Comparison of ENCODE assay signal across 9 mouse cellular contexts in genomic region chr15:84772191-84773111, GRCm38 (mm10). TPM values are rescaled to one million over a fixed set of nuclear protein-coding genes. Genes with fewer than 3 reads are reported as not detected.
DNase-seq lines count a peak whose midpoint lies in the region; ATAC-seq and TF ChIP-seq lines count a peak whose summit lies in the region.
"Had no signal": no experiment of that assay in that cellular context is flagged by ENCODE, and none has a peak within 500 bp of the region (broad histone marks: within the 10 kb centered on the region; RNA-seq: fewer than 3 reads in every experiment).

No protein-coding gene starts in this region.

- H3K27ac ChIP-seq in liver, embryonic 14.5 days = no peak overlapping the region
- no peak overlapping the region for H3K27ac ChIP-seq in liver, embryonic 12.5 days

- WGBS in liver, embryonic 14.5 days (ENCODE audit: insufficient replicate concordance) = 65% methylated on average over 21 of the region's 21 CpGs
- 73% methylated on average over 21 of the region's 21 CpGs for WGBS in liver, embryonic 12.5 days (ENCODE audit: insufficient replicate concordance)

- ATAC-seq in liver, embryonic 14.5 days (ENCODE audit: insufficient read depth) = no peak
- no peak for ATAC-seq in liver, embryonic 12.5 days

- peak; percentile 74 for DNase-seq in adrenal gland, adult 2 months
- DNase-seq in adrenal gland, adult 8-10 months = no peak
- no peak for DNase-seq in liver, embryonic 14.5 days (ENCODE audit: low read depth in 3 of 3, low spot score in 3 of 3)
- peak; percentile 40 for DNase-seq in cerebellum, adult 18-20 months
- DNase-seq in retina, postnatal 7 days (ENCODE audit: low read depth, low spot score) = peak; percentile 25
- no peak for DNase-seq in yolk sac, embryonic 10.5 days (ENCODE audit: low spot score)
- DNase-seq in thymus, postnatal 4 days = no peak

- no peaks in the 10 kb centered on the region for H3K9me3 ChIP-seq in liver, embryonic 14.5 days (ENCODE audit: control insufficient read depth, low read length)
- no peaks in the 10 kb centered on the region for H3K9me3 ChIP-seq in liver, embryonic 12.5 days (replicated peaks)

- no peak for TF ChIP-seq EP300 in liver, embryonic 14.5 days (IDR thresholded peaks at IDR 0.05; ENCODE audit: low read depth)

- H3K4me3 ChIP-seq in liver, embryonic 14.5 days (ENCODE audit: insufficient read depth in 1 of 2, low read depth in 2 of 2, low read length in 2 of 2) = no peak overlapping the region
- H3K4me3 ChIP-seq in liver, embryonic 12.5 days = no peak overlapping the region

- no peaks in the 10 kb centered on the region for H3K27me3 ChIP-seq in liver, embryonic 14.5 days (ENCODE audit: control insufficient read depth, insufficient read depth, low read length)
- H3K27me3 ChIP-seq in liver, embryonic 12.5 days (replicated peaks) = no peaks in the 10 kb centered on the region

- no peaks in the 10 kb centered on the region for H3K4me1 ChIP-seq in liver, embryonic 14.5 days (replicated peaks; ENCODE audit: control insufficient read depth in 2 of 2, insufficient read depth in 2 of 2, low read length in 1 of 2)
- H3K4me1 ChIP-seq in liver, embryonic 12.5 days = no peaks in the 10 kb centered on the region

- TF ChIP-seq CTCF in liver, embryonic 14.5 days (IDR thresholded peaks at IDR 0.05; ENCODE audit: low read depth) = peak; percentile 55

- H3K36me3 ChIP-seq in liver, embryonic 14.5 days (replicated peaks; ENCODE audit: control insufficient read depth, insufficient read depth, low read depth) = no peaks in the 10 kb centered on the region
- H3K36me3 ChIP-seq in liver, embryonic 12.5 days = no peaks in the 10 kb centered on the region

- H3K9ac ChIP-seq in liver, embryonic 14.5 days (replicated peaks) = no peak overlapping the region
- H3K9ac ChIP-seq in liver, embryonic 12.5 days = no peak overlapping the region

- H3K4me2 ChIP-seq in liver, embryonic 14.5 days (ENCODE audit: low read depth) = no peak overlapping the region
- H3K4me2 ChIP-seq in liver, embryonic 12.5 days = no peak overlapping the region

RNA-seq across cellular contexts. Expression of gene Arhgap8, which starts 52.6 kb away (rescaled TPM):
- total RNA-seq in adrenal gland, adult 2 months (2021) = under 1 TPM; 0.43 to 0.93 TPM
- 0.90 and 1.00 TPM in 2 replicates for polyA plus RNA-seq in adrenal gland, adult 2 months (2012; rRNA removed)
- 1 to 10 TPM in 3 of 4 experiments, under 1 TPM in 1; 0.64 to 2.6 (median 1.9) TPM for total RNA-seq in adrenal gland, adult 8-10 months (2022)
- 0.29 and 0.36 TPM in 2 replicates for polyA plus RNA-seq in liver, embryonic 14.5 days (2012; rRNA removed)
- polyA plus RNA-seq in liver, embryonic 14.5 days (2014; fragmentation: Nextera tagmentation; extraction: Ambion mirVana) = 0.22 and 0.32 TPM in 2 replicates
- polyA plus RNA-seq in liver, embryonic 12.5 days (2016; fragmentation: Nextera tagmentation; extraction: Ambion mirVana) = 0.88 and 0.91 TPM in 2 replicates
- total RNA-seq: layer of hippocampus, postnatal 14 days had no signal

Comparison
In these comparisons a context has a peak if more than half of its experiments do, and no peak if none do; other contexts are left out.
1. DNase-seq: peak in adrenal gland, adult 2 months (single experiment), cerebellum, adult 18-20 months (2 of 2) and retina, postnatal 7 days (single experiment); none in adrenal gland, adult 8-10 months (single experiment), liver, embryonic 14.5 days (0 of 3), yolk sac, embryonic 10.5 days (single experiment) and thymus, postnatal 4 days (single experiment).